Mouse (Mus musculus): ENCODE data around the gene Etd.
"Not testable (repeated sequence)": the region's sequence is repeated elsewhere in the genome, so short reads cannot be mapped to it uniquely, and the experiment has no call there.

Gene Etd

DNA sequence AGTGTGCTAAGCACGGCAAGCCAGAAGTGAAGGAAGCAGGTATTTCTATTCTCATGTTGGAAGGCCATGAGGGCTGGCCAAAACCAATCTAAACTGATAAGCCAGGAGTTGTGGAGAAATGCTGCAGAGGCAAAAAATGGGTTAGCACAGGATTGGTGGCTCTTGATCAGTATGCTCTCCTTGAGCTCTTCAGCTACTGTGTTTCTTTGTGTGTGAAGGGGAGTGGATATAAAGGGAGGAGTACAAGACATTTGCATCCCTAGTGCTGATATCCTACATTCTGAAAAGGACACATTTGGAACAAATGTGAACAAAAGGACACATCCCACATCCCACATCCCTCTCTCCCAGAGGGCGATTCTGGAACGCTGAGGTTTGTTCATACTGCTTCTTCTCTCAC lies at the start of gene Etd:
Gene Etd, plus strand, starts transcription at position 301 of the 400 bp plus-strand sequence.
- no peak for DNase-seq (ENCODE audit: low spot score)

GRCm38 (mm10) chrX:53386362-53386761 lies 48.4 kb upstream of the Etd start:
- DNase-seq (ENCODE audit: low spot score), result no peak

GRCm38 (mm10) chrX:53432888-53433287 lies 1.8 kb upstream of the Etd start:
- DNase-seq (ENCODE audit: low spot score), result peak; percentile 5

DNA sequence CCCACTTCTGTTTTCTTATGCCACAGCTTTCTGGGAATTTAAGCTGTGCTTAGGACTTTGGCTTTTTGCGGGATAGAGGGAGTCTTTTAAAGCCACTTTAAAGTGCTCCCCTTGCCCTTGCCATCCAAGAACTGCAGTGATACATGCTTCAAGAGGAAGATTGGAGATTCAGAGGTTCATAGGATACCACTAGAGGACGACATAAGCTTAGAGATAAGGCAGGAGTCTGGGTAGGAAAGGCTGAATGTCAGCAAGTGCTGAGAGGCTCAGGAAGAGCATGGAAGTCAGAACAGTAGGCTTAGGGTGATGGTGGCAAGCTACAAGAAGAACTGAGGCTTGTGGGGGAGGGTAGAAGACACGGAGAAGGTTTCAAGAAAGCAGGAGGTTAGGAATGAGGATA lies 24.9 kb downstream of the Etd start:
- DNase-seq (ENCODE audit: low spot score), result peak; percentile 22

DNA sequence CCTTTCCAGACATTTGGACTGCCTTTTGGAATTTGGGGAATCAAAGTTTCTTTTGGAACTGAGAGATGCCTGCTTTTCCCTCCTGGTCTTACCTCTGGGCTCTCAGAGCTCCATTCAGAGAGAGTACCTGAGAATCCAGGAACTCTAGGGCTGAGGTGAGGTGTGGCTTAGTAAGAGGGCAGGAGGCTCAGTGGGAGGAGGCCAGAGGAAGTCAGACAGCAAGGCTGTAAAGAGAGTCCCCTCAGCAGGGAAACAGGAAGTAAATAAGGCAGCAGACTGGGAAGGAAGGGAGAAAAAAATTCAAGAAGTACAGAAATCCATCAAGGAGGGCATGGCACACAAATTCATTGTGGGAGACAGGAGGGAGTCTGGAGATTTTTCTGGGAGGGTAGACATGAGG lies 29.5 kb downstream of the Etd start:
- not testable (repeated sequence) for DNase-seq (ENCODE audit: low spot score)

All from embryo, embryonic 10 days (tissue).